Mouse (Mus musculus): ENCODE measurements around the gene H2-T23. TPM values are rescaled to one million over a fixed set of nuclear protein-coding genes. Genes with fewer than 3 reads are reported as not detected.
"Not testable (repeated sequence)": the region's sequence is repeated elsewhere in the genome, so short reads cannot be mapped to it uniquely, and the experiment has no call there.

The H2-T23 gene
- 3.0 and 4.1 TPM in 2 replicates for polyA plus RNA-seq (2014; fragmentation: Nextera tagmentation; extraction: Ambion mirVana)

DNA sequence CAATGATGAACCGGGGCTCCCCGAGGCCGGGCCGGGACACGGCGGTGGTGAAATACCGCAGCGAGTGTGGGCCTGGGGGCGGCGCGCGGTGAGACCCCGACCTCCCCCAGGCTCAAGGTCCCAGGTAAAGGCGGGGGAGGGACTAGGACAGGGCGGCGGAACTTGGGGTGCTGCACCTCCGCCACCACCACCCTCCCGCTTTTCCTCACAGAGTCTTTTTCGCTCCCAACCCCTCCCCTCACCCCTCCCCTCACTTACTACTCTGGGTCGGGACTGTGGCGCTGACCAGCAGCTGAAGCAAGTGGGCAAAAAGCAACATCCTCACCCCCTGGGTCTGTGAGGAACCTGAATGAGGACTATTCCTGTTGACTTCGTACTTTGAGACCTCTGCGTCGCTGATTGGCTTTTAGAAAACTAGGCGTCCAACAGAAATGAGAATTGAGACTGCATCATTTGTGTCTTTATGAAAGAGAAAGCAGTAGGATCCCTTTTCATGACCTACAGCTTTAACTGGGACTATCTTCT, at the start of gene H2-T23:
H2-T23 (minus strand) TSS at position 505 of the 525 bp plus-strand sequence.
- not testable (repeated sequence) for H3K27me3 ChIP-seq (ENCODE audit: control insufficient read depth, insufficient read depth, low read length); H3K4me1 ChIP-seq (replicated peaks; ENCODE audit: control insufficient read depth, insufficient read depth, low read length); H3K36me3 ChIP-seq (replicated peaks; ENCODE audit: control insufficient read depth, insufficient read depth); H3K9me3 ChIP-seq (ENCODE audit: control insufficient read depth, low read length); H3K27ac ChIP-seq
- Histone ChIP-seq H3K4me2 (replicated peaks) (peak within 1 kb of the TSS; percentile 83), H3K9ac (peak within 1 kb of the TSS; percentile 56), H3K4me3 (replicated peaks; ENCODE audit: low read length) (peak within 1 kb of the TSS; percentile 37)
- WGBS, result under 1% methylated on average over 25 of the region's 25 CpGs
- ATAC-seq (ENCODE audit: low FRiP score) (0 out of 2 replicates have a peak, but pooled peaks have one; percentile 14), DNase-seq (ENCODE audit: low spot score) (peak; percentile 25)

DNA sequence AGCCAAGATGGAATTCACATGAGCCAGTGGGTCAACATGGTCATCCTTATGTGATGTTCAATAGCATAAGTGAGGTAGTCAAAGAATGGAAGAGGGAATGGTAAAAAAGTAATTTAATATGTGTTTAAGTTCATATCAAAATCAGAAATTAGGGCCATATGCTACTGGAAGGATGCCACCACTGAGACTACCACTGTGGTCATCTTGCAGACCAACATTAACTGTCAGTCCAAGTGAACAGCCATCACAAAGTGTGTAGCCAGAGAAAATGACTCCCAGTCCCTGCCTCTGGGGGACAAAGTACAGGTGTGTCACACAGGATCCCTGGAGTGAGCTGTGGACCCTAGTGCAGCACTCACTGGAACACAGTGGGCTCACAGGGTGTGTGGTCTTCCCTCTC, 49.2 kb upstream of the H2-T23 start:
- H3K9ac ChIP-seq; H3K4me2 ChIP-seq (replicated peaks); ATAC-seq (ENCODE audit: low FRiP score); H3K4me1 ChIP-seq (replicated peaks; ENCODE audit: control insufficient read depth, insufficient read depth, low read length); H3K9me3 ChIP-seq (ENCODE audit: control insufficient read depth, low read length); H3K27ac ChIP-seq; H3K36me3 ChIP-seq (replicated peaks; ENCODE audit: control insufficient read depth, insufficient read depth); DNase-seq (ENCODE audit: low spot score); H3K4me3 ChIP-seq (replicated peaks; ENCODE audit: low read length): not testable (repeated sequence)
- H3K27me3 ChIP-seq (ENCODE audit: control insufficient read depth, insufficient read depth, low read length), result peaks cover 25% of the 10 kb centered on the region

DNA sequence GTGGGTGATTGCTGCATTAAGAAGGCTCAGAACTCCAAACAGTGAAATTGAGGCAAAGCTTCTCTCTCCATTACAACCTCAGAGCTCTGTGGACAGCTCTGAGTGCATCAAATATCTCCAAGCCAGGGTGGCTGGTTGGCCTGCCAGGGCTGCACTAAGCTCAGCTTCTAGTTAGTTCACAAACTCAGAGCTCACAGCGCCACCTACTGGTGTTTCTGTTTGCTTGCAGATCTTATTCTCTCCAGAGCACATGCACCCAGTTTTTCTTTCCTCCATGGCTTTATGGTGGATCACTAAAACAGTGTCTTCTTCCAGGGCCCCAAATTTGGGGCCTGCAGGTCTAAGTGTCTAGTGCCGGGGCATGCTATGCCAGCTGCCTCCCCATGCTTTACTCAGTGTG, 28.2 kb upstream of the H2-T23 start:
- Histone ChIP-seq H3K36me3 (replicated peaks; ENCODE audit: control insufficient read depth, insufficient read depth) (no peaks in the 10 kb centered on the region), H3K27me3 (ENCODE audit: control insufficient read depth, insufficient read depth, low read length) (no peaks in the 10 kb centered on the region), H3K4me2 (replicated peaks) (no peak overlapping the region), H3K4me3 (replicated peaks; ENCODE audit: low read length) (no peak overlapping the region), H3K27ac (no peak overlapping the region), H3K4me1 (replicated peaks; ENCODE audit: control insufficient read depth, insufficient read depth, low read length) (no peaks in the 10 kb centered on the region), H3K9ac (no peak overlapping the region), H3K9me3 (ENCODE audit: control insufficient read depth, low read length) (no peaks in the 10 kb centered on the region)
- peak; percentile 79 for DNase-seq (ENCODE audit: low spot score)
- no peak for ATAC-seq (ENCODE audit: low FRiP score)
- 24% methylated on average over 2 of the region's 2 CpGs for WGBS

DNA sequence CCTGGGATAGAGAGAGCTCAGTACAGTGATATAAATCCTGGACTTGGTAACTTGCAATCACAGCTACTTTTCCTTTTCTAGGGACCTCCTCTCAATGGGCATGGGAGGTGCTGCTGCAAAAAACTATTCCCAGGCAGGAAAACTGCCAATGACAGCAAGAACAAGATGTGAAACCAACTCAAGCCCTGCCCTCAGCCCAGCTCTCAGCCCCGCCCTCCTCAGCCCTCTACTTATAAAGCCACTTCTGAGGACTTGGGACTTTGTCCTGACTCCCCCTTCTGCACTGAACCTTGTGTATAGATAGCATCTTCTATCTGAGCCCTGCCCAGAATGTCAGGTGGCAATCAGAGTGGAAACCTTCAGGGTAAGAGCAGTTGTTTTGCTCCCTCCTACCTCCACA, 25.7 kb upstream of the H2-T23 start, which contains the start of gene Gm11127:
Gm11127 (minus strand) TSS at position 10 of the 400 bp plus-strand sequence.
- ATAC-seq (ENCODE audit: low FRiP score); H3K27me3 ChIP-seq (ENCODE audit: control insufficient read depth, insufficient read depth, low read length); H3K4me2 ChIP-seq (replicated peaks); DNase-seq (ENCODE audit: low spot score); H3K9me3 ChIP-seq (ENCODE audit: control insufficient read depth, low read length); H3K9ac ChIP-seq; H3K4me1 ChIP-seq (replicated peaks; ENCODE audit: control insufficient read depth, insufficient read depth, low read length); H3K4me3 ChIP-seq (replicated peaks; ENCODE audit: low read length); H3K36me3 ChIP-seq (replicated peaks; ENCODE audit: control insufficient read depth, insufficient read depth); H3K27ac ChIP-seq: not testable (repeated sequence)
- 57% methylated on average over 1 of the region's 1 CpGs for WGBS

DNA sequence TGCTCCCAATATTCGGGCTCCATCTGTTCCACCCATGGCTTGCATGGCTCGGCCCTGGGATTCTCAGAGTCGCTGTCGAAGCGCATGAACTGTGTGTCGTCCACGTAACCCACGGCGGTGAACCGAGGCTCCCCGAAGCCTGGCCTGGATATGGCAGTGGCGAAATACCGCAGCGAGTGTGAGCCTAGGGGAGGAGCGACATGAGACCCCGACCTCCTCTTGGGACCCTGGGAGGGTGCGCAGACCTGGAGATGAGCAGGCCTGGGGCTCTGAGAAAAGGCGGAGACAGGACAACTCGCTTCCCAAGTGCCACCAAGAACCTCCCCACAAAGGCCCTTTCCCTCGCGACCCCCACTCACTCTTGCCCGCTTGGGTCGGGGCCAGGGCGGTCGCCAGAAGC, 25.3 kb upstream of the H2-T23 start:
- not testable (repeated sequence) for ATAC-seq (ENCODE audit: low FRiP score); H3K27me3 ChIP-seq (ENCODE audit: control insufficient read depth, insufficient read depth, low read length); DNase-seq (ENCODE audit: low spot score); H3K4me3 ChIP-seq (replicated peaks; ENCODE audit: low read length); H3K9ac ChIP-seq; H3K27ac ChIP-seq; H3K4me2 ChIP-seq (replicated peaks); H3K36me3 ChIP-seq (replicated peaks; ENCODE audit: control insufficient read depth, insufficient read depth); H3K4me1 ChIP-seq (replicated peaks; ENCODE audit: control insufficient read depth, insufficient read depth, low read length); H3K9me3 ChIP-seq (ENCODE audit: control insufficient read depth, low read length)
- WGBS, result 88% methylated on average over 23 of the region's 25 CpGs

DNA sequence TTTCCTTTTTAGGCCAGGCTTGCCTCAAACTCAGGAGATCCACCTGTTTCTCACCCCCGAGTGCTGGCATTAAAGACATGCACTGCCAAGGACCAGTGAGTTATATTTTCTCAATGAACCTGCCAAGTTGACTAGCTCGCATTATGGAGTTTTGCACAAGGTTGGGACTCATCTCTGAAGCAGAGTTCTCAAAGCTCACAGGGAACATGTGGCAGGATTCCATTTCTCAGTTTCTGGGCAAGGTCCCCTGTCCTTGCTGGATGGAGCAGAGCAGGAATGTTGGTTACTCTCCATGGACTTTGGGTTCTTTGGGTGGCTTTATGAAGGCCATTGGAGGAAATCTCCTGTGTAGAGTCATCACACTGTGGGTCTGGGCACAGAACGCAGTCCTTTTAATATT, 10.6 kb upstream of the H2-T23 start:
- no peaks in the 10 kb centered on the region for H3K27me3 ChIP-seq (ENCODE audit: control insufficient read depth, insufficient read depth, low read length)
- peak overlapping the region; percentile 32; the same call in 1 of the 2 replicates for H3K4me3 ChIP-seq (replicated peaks; ENCODE audit: low read length)
- H3K27ac ChIP-seq, result no peak overlapping the region
- WGBS, result 87% methylated on average over 3 of the region's 3 CpGs
- no peaks in the 10 kb centered on the region for H3K9me3 ChIP-seq (ENCODE audit: control insufficient read depth, low read length)
- H3K4me1 ChIP-seq (replicated peaks; ENCODE audit: control insufficient read depth, insufficient read depth, low read length), result no peaks in the 10 kb centered on the region
- DNase-seq (ENCODE audit: low spot score) (no peak), ATAC-seq (ENCODE audit: low FRiP score) (no peak)
- H3K9ac ChIP-seq, result 0 out of 2 replicates have a peak overlapping the region, but pooled peaks have one; percentile 54
- H3K36me3 ChIP-seq (replicated peaks; ENCODE audit: control insufficient read depth, insufficient read depth), result no peaks in the 10 kb centered on the region
- H3K4me2 ChIP-seq (replicated peaks), result peak overlapping the region; percentile 67

DNA sequence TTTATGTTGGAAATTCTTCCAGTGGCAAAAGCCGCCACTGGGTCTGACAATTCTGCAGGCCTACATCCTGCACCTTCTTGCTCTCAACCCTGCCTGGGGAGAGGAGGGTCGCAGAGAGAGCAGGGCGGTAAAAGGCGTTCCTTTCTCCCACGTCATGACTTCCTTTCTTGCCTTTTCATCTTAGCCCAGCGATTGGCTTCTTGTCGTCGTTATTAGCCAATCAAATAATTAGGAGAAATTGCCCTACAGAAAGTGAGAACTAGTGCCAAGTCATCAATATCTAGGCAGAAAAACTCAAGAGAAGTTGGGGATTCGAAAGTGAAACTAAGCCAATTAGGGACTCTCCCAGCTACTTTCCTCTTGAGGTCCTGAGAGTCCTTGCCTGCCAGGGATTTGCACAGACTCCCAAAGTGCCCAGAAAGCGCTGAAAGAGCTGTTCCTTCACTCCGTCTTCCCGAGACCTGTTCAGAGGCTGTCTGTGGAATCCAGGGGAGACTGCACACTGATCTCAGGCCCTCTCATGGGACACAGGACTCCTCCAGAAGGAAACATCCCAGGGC, 10.0 kb upstream of the H2-T23 start, which contains the start of the genes H2-T22 and Gm6034:
H2-T22 (minus strand) TSS at position 138 of the 560 bp plus-strand sequence.
Gm6034 (plus strand) TSS at position 352 of the 560 bp plus-strand sequence.
- H3K9me3 ChIP-seq (ENCODE audit: control insufficient read depth, low read length); H3K27me3 ChIP-seq (ENCODE audit: control insufficient read depth, insufficient read depth, low read length); H3K27ac ChIP-seq; H3K36me3 ChIP-seq (replicated peaks; ENCODE audit: control insufficient read depth, insufficient read depth); H3K4me1 ChIP-seq (replicated peaks; ENCODE audit: control insufficient read depth, insufficient read depth, low read length): not testable (repeated sequence)
- H3K9ac ChIP-seq, result peak within 1 kb of the TSS; percentile 54
- H3K4me3 ChIP-seq (replicated peaks; ENCODE audit: low read length), result peak within 1 kb of the TSS; percentile 32
- peak within 1 kb of the TSS; percentile 67 for H3K4me2 ChIP-seq (replicated peaks)
- WGBS, result 2% methylated on average over 12 of the region's 12 CpGs
- DNase-seq (ENCODE audit: low spot score) (peak; percentile 85), ATAC-seq (ENCODE audit: low FRiP score) (peak; percentile 95)

DNA sequence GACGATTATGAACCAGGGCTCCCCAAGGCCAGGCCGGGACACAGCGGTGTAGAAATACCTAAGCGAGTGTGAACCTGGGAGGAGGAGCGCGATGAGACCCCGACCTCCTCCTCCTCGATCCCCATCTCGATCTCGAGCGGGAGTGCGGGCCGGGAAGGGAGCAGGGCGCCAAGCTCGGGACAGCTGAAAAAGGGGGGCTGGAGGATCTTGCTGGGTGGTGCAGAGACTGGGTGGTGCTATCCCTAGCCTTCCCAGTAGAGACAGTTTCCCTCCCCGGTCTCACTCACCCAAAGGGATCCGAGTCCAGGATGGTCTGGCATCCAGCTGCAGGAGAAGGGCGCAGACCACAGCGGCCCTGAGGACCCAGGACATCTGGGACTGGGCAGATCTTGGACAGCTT, 9.4 kb upstream of the H2-T23 start:
- H3K36me3 ChIP-seq (replicated peaks; ENCODE audit: control insufficient read depth, insufficient read depth); H3K4me1 ChIP-seq (replicated peaks; ENCODE audit: control insufficient read depth, insufficient read depth, low read length); H3K9me3 ChIP-seq (ENCODE audit: control insufficient read depth, low read length); DNase-seq (ENCODE audit: low spot score); H3K27me3 ChIP-seq (ENCODE audit: control insufficient read depth, insufficient read depth, low read length); H3K27ac ChIP-seq: not testable (repeated sequence)
- 0% methylated on average over 19 of the region's 19 CpGs for WGBS
- Histone ChIP-seq H3K4me3 (replicated peaks; ENCODE audit: low read length) (peak overlapping the region; percentile 32), H3K4me2 (replicated peaks) (peak overlapping the region; percentile 67), H3K9ac (peak overlapping the region; percentile 54)
- ATAC-seq (ENCODE audit: low FRiP score), result peak; percentile 64; the same call in 1 of the 2 replicates

DNA sequence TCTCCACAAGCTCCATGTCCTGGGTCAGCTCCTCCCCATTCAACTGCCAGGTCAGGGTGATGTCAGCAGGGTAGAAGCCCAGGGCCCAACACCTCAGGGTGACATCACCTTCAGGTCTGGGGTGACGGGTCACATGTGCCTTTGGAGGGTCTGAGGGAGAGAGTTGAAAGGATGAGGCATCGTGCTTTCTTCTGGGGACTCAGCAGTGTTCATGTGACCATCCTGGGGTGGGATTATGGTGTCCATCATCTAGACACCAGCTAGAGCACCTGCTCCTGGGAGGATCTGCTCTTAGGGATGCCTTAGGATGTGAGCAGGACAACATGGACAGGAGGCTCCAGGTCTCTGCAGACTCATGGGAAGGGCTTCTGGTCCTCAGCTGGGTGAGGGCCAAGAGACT, 7.9 kb upstream of the H2-T23 start:
- not testable (repeated sequence) for H3K27me3 ChIP-seq (ENCODE audit: control insufficient read depth, insufficient read depth, low read length); H3K27ac ChIP-seq; ATAC-seq (ENCODE audit: low FRiP score); H3K36me3 ChIP-seq (replicated peaks; ENCODE audit: control insufficient read depth, insufficient read depth); H3K4me2 ChIP-seq (replicated peaks); H3K9me3 ChIP-seq (ENCODE audit: control insufficient read depth, low read length); H3K4me3 ChIP-seq (replicated peaks; ENCODE audit: low read length); H3K4me1 ChIP-seq (replicated peaks; ENCODE audit: control insufficient read depth, insufficient read depth, low read length); DNase-seq (ENCODE audit: low spot score); H3K9ac ChIP-seq
- WGBS, result 83% methylated on average over 2 of the region's 2 CpGs
